Mouse (Mus musculus): ENCODE measurements around the gene Tom1l2.

DNA sequence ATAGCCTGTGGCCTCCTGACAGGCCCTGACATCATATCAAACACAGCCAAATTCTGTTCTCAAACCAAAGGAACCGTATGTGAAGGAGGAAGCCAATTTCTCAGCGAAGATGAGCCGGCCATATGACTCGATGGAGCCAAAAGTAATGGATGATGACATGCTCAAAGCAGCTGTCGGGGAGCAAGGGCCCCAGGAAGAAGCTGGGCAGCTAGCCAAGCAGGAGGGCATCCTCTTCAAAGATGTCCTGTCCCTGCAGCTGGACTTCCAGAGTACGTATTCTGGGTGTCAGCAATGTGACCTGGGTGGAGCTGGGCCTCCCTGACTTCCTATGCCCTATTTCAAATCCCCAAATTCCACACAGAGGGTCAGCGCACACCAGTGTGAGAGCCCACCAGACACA lies 5.8 kb upstream of the Tom1l2 start:
- no peak for TF ChIP-seq POLR2A (IDR thresholded peaks at IDR 0.05; ENCODE audit: control insufficient read depth, low read depth, low read length)
- TF ChIP-seq CTCF (IDR thresholded peaks at IDR 0.05; ENCODE audit: control insufficient read depth, insufficient read depth, insufficient replicate concordance, low read depth, low read length): no peak

All from testis, adult 2 months (tissue).